Mouse (Mus musculus): ENCODE data around the gene Cela3b. TPM values are rescaled to one million over a fixed set of nuclear protein-coding genes. Genes with fewer than 3 reads are reported as not detected.
"Not testable (repeated sequence)": the region's sequence is repeated elsewhere in the genome, so short reads cannot be mapped to it uniquely, and the experiment has no call there.

Cela3b gene
- polyA plus RNA-seq, 2 experiments from 2014 or later = not detected

DNA sequence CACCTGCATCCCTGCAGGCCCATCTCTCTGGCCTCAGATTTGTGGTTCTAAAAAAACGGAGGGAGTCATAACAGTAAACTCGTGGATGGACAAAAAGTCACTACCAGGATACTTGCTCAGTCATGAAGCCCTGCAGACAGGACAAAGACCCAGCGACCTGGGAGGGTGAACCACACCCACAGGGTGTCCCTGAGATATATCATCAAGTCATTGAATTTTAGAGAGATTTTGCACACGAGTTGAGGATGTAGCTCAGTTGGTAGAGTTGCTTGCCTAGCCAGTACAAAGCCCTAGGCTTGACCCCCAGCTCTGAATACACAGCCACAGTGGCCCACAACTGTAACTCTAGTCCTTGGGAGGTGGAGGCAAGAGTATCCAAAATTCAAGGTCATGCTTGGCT is 30.9 kb upstream of the Cela3b start:
- ATAC-seq = no peak

GRCm38 (mm10) chr4:137460676-137461075 is 30.3 kb upstream of the Cela3b start:
- ATAC-seq = no peak

DNA sequence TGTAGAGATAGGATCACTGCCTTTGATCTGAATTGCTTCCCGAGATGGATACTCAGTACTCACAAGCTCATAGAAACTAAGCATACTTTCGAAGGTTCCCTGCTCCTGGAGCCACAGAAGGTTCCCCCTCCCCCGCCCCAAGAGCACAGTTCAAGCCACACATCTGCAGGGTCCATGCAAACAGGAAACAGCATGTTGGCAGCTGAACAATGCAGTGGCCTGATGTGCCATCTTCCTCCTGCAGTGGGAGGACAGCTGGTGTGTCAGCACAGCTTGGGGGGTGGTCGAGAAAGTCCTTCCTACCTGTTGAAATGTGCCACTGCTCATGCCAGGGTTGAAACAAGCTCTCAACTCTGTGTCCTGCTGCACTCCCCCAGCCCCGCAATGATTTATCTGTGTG is 28.5 kb upstream of the Cela3b start:
- ATAC-seq = no peak

- ATAC-seq = no peak
Measured at GRCm38 (mm10) chr4:137458310-137458709, 28.0 kb upstream of the Cela3b start.

DNA sequence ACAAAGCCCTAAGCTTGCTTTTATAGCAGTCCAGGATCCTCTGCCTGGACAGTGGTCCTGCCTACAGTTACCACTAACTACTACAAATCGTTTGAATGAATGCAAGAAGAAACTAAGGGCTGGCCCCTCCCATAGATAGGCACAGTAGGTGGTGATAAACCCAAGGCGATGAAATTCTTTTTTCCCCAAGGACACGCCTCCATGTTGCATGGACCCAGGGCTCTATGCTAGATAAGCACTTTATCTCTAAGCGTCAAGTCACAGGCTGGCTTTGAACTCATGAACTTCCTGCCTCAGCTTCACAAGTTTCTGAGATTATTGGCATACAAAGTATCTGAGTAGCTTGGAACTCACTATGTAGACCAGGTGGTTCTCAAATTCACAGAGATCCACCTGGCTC is 27.0 kb upstream of the Cela3b start:
- no peak for ATAC-seq

GRCm38 (mm10) chr4:137456581-137456980 is 26.2 kb upstream of the Cela3b start:
- ATAC-seq = no peak

- ATAC-seq = no peak
Measured at GRCm38 (mm10) chr4:137454582-137454981, 24.2 kb upstream of the Cela3b start.

GRCm38 (mm10) chr4:137453234-137453767 is 23.0 kb upstream of the Cela3b start, which contains the start of gene 1700013G24Rik:
Gene 1700013G24Rik, plus strand, starts transcription at chr4:137453284.
- ATAC-seq = no peak

DNA sequence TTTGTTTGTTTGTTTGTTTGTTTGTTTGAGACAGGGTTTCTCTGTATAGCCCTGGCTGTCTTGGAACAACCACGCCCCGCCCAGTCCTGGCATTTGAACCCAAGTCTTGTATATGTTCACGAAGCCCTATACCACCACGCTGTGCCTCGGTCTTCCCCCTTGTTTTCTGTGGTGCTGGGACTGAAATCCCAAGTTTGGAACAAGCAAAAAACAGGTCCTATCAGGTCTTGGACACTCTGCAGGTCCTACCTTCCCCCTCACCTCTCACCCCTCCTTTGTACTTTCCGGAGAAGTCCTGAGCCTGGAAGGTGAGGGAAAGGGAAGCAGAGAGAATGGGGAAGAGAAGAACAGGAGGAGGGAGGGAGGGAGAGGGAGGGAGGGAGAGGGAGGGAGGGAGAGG is 21.9 kb upstream of the Cela3b start:
- no peak for ATAC-seq

GRCm38 (mm10) chr4:137449715-137450114 is 19.4 kb upstream of the Cela3b start:
- ATAC-seq = no peak

DNA sequence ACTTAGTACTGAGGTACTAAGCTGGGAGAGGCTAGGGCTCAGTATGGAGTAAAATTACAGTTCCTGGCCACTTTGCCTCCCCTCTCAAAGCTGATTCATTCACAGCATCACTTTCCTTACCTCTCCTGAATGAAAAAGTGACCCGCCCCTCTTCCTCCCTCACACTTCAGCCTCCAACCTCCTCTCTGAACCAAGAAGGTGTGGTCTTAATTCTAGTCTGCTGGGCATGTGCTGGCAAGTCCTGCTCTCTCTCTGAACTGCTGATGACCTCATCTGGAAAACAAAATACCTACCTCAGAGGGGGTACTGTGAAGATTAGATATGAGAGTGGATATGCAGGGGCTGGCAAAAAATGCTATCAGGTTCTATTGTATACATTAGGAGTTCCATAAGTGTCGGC is 18.8 kb upstream of the Cela3b start:
- no peak for ATAC-seq

- ATAC-seq = no peak
Measured at GRCm38 (mm10) chr4:137448641-137449040, 18.3 kb upstream of the Cela3b start.

GRCm38 (mm10) chr4:137448197-137448596 is 17.9 kb upstream of the Cela3b start:
- ATAC-seq = no peak

DNA sequence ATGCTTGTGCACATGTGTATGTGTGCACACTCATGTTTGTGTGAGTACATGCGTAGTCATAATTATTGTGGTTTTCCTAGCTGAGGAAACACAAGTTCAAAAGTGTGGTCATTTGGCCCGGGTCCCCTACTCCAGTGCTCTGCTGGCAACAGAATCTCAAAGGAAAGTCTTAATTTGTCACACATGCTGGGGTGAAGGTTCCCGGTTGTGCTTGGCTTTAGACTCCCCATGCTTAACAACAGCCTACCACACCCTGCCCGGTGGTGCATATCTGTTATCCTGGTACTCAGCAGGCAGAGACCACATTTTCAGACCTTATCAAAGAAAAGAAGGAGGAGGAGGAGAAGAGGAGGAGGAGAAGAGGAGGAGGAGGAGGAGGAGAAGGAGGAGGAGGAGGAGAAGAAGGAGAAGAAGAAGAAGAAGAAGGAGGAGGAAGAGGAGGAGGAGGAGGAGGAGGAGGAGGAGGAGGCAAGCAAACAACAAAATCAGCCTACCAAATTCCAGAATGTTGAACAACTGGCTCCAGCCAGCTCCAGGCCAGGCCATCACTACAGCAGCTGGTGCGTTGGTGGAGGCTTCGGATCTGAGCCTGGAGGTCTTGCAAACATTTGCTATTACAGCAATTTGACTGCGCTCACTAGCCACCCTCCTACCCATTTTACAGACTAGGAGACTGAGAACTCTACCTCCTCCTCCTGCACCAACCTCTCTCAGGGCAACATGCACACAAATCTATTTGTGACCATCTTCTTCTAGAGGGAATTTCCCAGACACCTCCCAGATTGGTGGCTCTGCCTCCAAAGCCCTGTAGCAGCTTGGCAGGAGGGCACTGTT is 17.2 kb upstream of the Cela3b start:
- ATAC-seq = no peak

- ATAC-seq = no peak
Measured at GRCm38 (mm10) chr4:137445881-137446280, 15.5 kb upstream of the Cela3b start.

DNA sequence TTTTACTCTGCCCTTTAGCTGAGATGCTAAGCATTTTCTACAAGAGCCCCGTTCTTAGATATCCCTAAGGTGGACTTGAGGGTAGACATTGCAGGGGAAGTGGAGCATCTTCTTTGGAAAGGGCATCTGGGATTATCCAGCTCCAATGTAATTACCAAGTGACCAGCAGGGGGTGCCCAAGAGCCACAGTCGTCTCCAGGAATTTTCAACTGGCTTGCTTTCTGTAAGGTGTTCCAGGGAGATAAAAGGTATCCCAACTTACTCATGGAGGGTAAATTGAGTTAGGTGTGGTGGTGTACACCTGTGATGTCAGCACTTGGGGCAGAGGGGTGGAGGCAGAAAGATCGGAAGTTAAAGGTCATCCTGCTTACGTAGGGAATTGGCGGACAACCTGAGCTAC is 13.3 kb upstream of the Cela3b start:
- no peak for ATAC-seq

GRCm38 (mm10) chr4:137441332-137441731 is 11.0 kb upstream of the Cela3b start:
- no peak for ATAC-seq

DNA sequence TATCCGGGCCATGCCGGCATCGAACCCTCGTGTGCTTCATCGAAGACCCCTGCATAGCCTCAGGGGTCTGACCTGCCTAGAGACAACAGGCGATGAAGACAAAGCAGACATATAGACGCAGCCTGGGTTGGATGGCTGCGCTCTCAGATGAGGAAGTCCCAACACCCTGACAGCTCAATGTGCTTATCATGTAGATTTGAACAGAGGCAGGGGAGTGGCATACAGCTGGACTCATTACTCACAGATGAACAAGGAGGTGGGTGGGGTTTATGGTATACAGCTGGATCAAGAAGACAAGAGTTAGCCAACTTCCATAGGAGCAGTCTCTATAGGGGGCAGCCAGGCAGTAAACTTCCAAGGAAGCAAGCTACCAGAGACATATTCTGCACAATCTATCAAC is 8.5 kb upstream of the Cela3b start:
- no peak for ATAC-seq

DNA sequence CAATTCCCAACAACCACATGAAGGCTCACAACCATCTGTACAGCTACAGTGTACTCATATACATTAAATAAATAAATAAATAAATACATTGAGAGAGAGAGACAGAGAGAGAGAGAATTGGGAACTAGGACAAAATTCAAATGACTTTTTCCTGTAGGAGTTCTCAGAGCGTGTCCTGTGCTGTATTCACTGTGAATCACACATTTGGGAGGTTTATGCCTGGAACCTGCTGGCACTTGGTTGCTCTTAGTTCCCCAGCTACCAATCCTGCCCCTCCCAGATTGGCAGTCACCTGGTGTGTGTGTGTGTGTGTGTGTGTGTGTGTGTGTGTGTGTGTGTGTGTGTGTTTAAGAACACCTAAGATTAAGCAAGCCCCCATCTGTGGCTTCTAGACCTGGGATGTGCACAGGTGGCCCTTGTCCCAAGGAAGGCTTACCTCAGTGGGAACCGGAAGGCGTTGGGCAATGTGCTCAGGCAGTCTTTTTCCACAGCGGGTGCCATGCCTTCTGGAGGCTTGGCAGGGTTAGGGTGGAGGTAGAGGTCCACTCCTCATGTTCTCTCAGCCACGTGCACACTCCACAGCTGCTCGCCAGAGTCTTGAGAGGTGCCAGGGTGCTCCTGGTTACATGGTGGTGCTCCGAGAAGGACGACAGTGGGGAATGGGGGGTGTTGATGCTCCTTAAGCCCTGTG is 6.8 kb upstream of the Cela3b start:
- ATAC-seq = no peak

- not testable (repeated sequence) for ATAC-seq
Measured at GRCm38 (mm10) chr4:137432700-137433550, 2.6 kb upstream of the Cela3b start.

DNA sequence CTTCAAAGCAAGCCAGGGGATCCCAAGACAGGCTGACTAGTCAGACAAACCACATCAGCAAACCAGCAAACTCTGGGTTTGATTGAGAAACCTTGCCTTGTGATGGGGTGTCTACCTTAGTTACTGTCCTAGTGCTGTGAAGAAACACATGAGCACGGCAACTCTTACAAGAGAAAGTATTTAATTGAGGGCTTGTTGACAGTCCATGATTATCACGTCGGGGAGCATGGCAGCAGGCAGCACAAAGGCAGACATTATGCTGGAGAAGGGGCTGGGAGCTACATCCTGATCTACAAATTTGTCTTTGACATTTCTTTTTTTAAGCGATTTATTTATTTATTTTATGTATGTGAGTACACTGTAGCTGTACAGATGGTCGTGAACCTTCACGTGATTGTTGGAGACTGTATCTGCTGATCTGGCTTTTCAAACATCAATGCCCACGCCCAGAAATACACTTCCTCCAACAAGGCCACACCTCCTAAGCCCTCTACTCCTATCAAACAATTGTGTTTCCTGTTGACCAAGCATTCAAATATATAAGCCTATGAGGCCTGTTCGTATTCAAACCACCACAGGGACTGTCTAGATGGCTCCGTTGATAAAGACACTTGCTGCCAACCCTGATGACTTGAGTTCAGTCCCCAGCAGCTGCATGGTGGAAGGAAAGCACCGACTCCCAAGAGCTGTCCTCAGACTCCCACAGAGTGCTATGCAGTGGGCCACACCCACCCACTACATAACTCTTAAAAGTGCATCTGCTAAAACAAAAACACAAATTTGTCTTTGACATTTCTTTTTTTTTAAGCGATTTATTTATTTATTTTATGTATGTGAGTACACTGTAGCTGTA is 12.4 kb downstream of the Cela3b start:
- peak; percentile 29 for ATAC-seq

DNA sequence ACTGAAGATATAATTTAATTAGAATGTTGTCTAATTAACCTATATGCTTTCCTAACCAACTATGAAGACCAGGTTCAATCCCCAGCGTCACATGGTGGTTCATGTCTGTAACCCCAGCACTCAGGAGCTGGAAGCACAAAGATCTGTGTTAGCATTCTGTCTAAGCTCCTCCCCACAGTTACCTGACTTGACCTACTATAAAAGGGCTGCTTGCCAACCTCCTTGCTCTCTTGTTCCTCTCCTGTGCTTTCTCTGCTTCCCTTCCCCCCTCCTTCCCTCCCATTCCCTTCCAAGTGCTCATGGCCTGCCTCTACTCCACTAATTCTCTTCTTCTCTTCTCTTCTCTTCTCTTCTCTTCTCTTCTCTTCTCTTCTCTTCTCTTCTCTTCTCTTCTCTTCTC is 15.4 kb downstream of the Cela3b start:
- no peak for ATAC-seq
